14 mouse cellular contexts compared by ENCODE assay signal in the genomic region with DNA sequence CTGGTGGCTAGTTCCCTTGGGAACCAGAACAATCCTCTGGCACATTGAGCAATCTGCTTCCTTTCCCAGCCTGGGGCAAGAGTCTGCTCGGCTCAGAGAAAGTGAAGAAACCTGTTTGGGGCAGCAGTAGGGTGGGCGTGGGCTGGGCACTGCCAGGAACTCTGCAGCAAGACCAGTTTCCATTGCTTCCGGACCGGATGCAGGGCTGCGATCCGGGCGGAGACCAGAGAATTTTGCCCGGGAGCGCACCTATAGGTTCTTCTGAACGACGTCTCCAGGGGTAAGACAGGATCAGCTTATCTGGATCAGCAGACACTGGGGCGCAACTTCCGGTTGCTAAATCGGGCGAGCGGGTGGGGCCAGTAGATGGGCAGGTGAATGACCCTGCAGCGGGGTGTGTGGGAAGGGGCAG. TPM values are rescaled to one million over a fixed set of nuclear protein-coding genes. Genes with fewer than 3 reads are reported as not detected.
DNase-seq lines count a peak whose midpoint lies in the region; ATAC-seq and TF ChIP-seq lines count a peak whose summit lies in the region.
"Had no signal": no experiment of that assay in that cellular context is flagged by ENCODE, and none has a peak within 500 bp of the region (broad histone marks: within the 10 kb centered on the region; RNA-seq: fewer than 3 reads in every experiment).

No protein-coding gene starts in this region.

- H3K4me1 ChIP-seq in kidney, embryonic 14.5 days (ENCODE audit: control insufficient read depth, insufficient read depth, low read length), result no peaks in the 10 kb centered on the region
- H3K4me1 ChIP-seq in lung, embryonic 14.5 days (ENCODE audit: insufficient read depth), result peaks cover 4% of the 10 kb centered on the region
- H3K4me1 ChIP-seq in stomach, embryonic 16.5 days (ENCODE audit: control insufficient read depth, insufficient read depth, low read length), result peaks cover 9% of the 10 kb centered on the region; the same call in 1 of the 2 replicates
- no peaks in the 10 kb centered on the region for H3K4me1 ChIP-seq in hindbrain, embryonic 11.5 days (replicated peaks; ENCODE audit: control insufficient read depth, insufficient read depth, low read length)

- TF ChIP-seq CTCF in lung, embryonic 14.5 days (IDR thresholded peaks at IDR 0.05; ENCODE audit: low read depth), result no peak

- DNase-seq in kidney, adult 11 months, result no peak
- DNase-seq in fat pad, adult 2 months (ENCODE audit: extremely low read depth, low read depth, low spot score), result peak; percentile 55
- DNase-seq in lung, embryonic 14.5 days, result no peak
- no peak for DNase-seq in frontal cortex, postnatal 10 days (ENCODE audit: low spot score in 2 of 2)
- DNase-seq in hindbrain, embryonic 11.5 days (ENCODE audit: low spot score), result no peak
- DNase-seq in heart, postnatal 4 days, result no peak
- DNase-seq: adrenal gland, postnatal 14 days; cerebellum, adult 11-12 months had no signal

- H3K36me3 ChIP-seq in kidney, embryonic 14.5 days (ENCODE audit: control insufficient read depth, insufficient read depth, low read length), result no peaks in the 10 kb centered on the region
- H3K36me3 ChIP-seq in lung, embryonic 14.5 days (ENCODE audit: insufficient read depth), result no peaks in the 10 kb centered on the region
- H3K36me3 ChIP-seq in stomach, embryonic 16.5 days (ENCODE audit: control insufficient read depth, insufficient read depth, low read length), result no peaks in the 10 kb centered on the region
- no peaks in the 10 kb centered on the region for H3K36me3 ChIP-seq in hindbrain, embryonic 11.5 days (ENCODE audit: control insufficient read depth, insufficient read depth, low read length)
- H3K36me3 ChIP-seq: forebrain, embryonic 15.5 days; hindbrain, embryonic 13.5 days had no signal

- WGBS in kidney, embryonic 14.5 days, result 78% methylated on average over 17 of the region's 17 CpGs
- 77% methylated on average over 17 of the region's 17 CpGs for WGBS in lung, embryonic 14.5 days
- 74% methylated on average over 17 of the region's 17 CpGs for WGBS in stomach, embryonic 16.5 days
- 90% methylated on average over 17 of the region's 17 CpGs for WGBS in hindbrain, embryonic 11.5 days

- H3K4me2 ChIP-seq in kidney, embryonic 14.5 days (replicated peaks; ENCODE audit: low read depth, low read length), result no peak overlapping the region; the same call in 1 of the 2 replicates
- no peak overlapping the region for H3K4me2 ChIP-seq in lung, embryonic 14.5 days
- H3K4me2 ChIP-seq in stomach, embryonic 16.5 days (ENCODE audit: low read depth, low read length), result 0 out of 2 replicates have a peak overlapping the region, but pooled peaks have one; percentile 0
- no peak overlapping the region for H3K4me2 ChIP-seq in hindbrain, embryonic 11.5 days (replicated peaks; ENCODE audit: low read depth, low read length)
- H3K4me2 ChIP-seq: forebrain, embryonic 15.5 days; hindbrain, embryonic 13.5 days had no signal

- H3K27ac ChIP-seq in kidney, embryonic 14.5 days (ENCODE audit: low read depth, low read length), result peak overlapping the region; percentile 55; the same call in 1 of the 2 replicates
- peak overlapping the region; percentile 52; the same call in 1 of the 2 replicates for H3K27ac ChIP-seq in lung, embryonic 14.5 days (ENCODE audit: low read depth)
- peak overlapping the region; percentile 40; the same call in 1 of the 2 replicates for H3K27ac ChIP-seq in stomach, embryonic 16.5 days (ENCODE audit: low read length)
- H3K27ac ChIP-seq in hindbrain, embryonic 11.5 days (ENCODE audit: low read depth, low read length), result no peak overlapping the region
- H3K27ac ChIP-seq: forebrain, embryonic 15.5 days; hindbrain, embryonic 13.5 days had no signal

- H3K9ac ChIP-seq in kidney, embryonic 14.5 days (ENCODE audit: low read depth, low read length), result no peak overlapping the region
- H3K9ac ChIP-seq in lung, embryonic 14.5 days, result no peak overlapping the region
- H3K9ac ChIP-seq in stomach, embryonic 16.5 days (ENCODE audit: low read length), result no peak overlapping the region
- no peak overlapping the region for H3K9ac ChIP-seq in hindbrain, embryonic 11.5 days (ENCODE audit: low read depth, low read length)
- H3K9ac ChIP-seq: forebrain, embryonic 15.5 days; hindbrain, embryonic 13.5 days had no signal

- H3K9me3 ChIP-seq in kidney, embryonic 14.5 days (ENCODE audit: control insufficient read depth, low read length), result no peaks in the 10 kb centered on the region
- H3K9me3 ChIP-seq in lung, embryonic 14.5 days (ENCODE audit: low read depth, low read length), result no peaks in the 10 kb centered on the region
- H3K9me3 ChIP-seq in stomach, embryonic 16.5 days (replicated peaks; ENCODE audit: control insufficient read depth, low read length), result no peaks in the 10 kb centered on the region
- H3K9me3 ChIP-seq in hindbrain, embryonic 11.5 days (ENCODE audit: control insufficient read depth, low read length), result no peaks in the 10 kb centered on the region
- H3K9me3 ChIP-seq: forebrain, embryonic 15.5 days; hindbrain, embryonic 13.5 days; megakaryocyte, embryonic 14.5 days had no signal

- H3K4me3 ChIP-seq in kidney, embryonic 14.5 days (ENCODE audit: low read length), result no peak overlapping the region
- no peak overlapping the region for H3K4me3 ChIP-seq in lung, embryonic 14.5 days (ENCODE audit: low read depth, low read length)
- no peak overlapping the region for H3K4me3 ChIP-seq in stomach, embryonic 16.5 days (replicated peaks; ENCODE audit: low read length)
- H3K4me3 ChIP-seq in hindbrain, embryonic 11.5 days (ENCODE audit: low read depth, low read length), result no peak overlapping the region
- H3K4me3 ChIP-seq: forebrain, embryonic 15.5 days; hindbrain, embryonic 13.5 days; megakaryocyte, embryonic 14.5 days; myocyte had no signal

- ATAC-seq in kidney, embryonic 14.5 days (ENCODE audit: low FRiP score, low TSS enrichment), result peak; percentile 49; the same call in 1 of the 2 replicates
- no peak for ATAC-seq in lung, embryonic 14.5 days (ENCODE audit: insufficient read depth)
- ATAC-seq in stomach, embryonic 16.5 days (ENCODE audit: insufficient read depth, low FRiP score), result peak; percentile 51; the same call in 1 of the 2 replicates
- ATAC-seq in hindbrain, embryonic 11.5 days (ENCODE audit: low FRiP score), result no peak
- ATAC-seq: forebrain, embryonic 15.5 days had no signal

- no peaks in the 10 kb centered on the region for H3K27me3 ChIP-seq in kidney, embryonic 14.5 days (ENCODE audit: control insufficient read depth, insufficient read depth, low read length)
- no peaks in the 10 kb centered on the region for H3K27me3 ChIP-seq in lung, embryonic 14.5 days (ENCODE audit: insufficient read depth, low read length)
- H3K27me3 ChIP-seq in stomach, embryonic 16.5 days (ENCODE audit: control insufficient read depth, insufficient read depth, low read length), result no peaks in the 10 kb centered on the region
- no peaks in the 10 kb centered on the region for H3K27me3 ChIP-seq in hindbrain, embryonic 11.5 days (ENCODE audit: control insufficient read depth, insufficient read depth, low read length)
- H3K27me3 ChIP-seq: forebrain, embryonic 15.5 days; hindbrain, embryonic 13.5 days had no signal

RNA-seq across cellular contexts. Expression of gene Jun, which starts 23.6 kb away (rescaled TPM):
- 24.0 and 30.2 TPM in 2 replicates for polyA plus RNA-seq in kidney, embryonic 14.5 days (2014; fragmentation: Nextera tagmentation; extraction: Ambion mirVana)
- polyA plus RNA-seq in lung, embryonic 14.5 days (2014; fragmentation: Nextera tagmentation; extraction: Ambion mirVana), result 67.1 and 71.5 TPM in 2 replicates
- polyA plus RNA-seq in stomach, embryonic 16.5 days (2015; fragmentation: Nextera tagmentation; extraction: Ambion mirVana), result 90.7 and 107 TPM in 2 replicates
- 25.6 and 25.7 TPM in 2 replicates for polyA plus RNA-seq in hindbrain, embryonic 11.5 days (2014; fragmentation: Nextera tagmentation; extraction: Ambion mirVana)
- 10 to 100 TPM; 61.6 to 69.6 TPM for total RNA-seq in heart, postnatal 4 days (2021)

Comparison
In these comparisons a context has a peak if more than half of its experiments do, and no peak if none do; other contexts are left out.
1. ATAC-seq: peak in kidney, embryonic 14.5 days (single experiment) and stomach, embryonic 16.5 days (single experiment); none in lung, embryonic 14.5 days (single experiment) and hindbrain, embryonic 11.5 days (single experiment).